Mouse (Mus musculus) thymus, adult 2 months (tissue): ENCODE results near the gene Ect2l.

Experiments used
- CTCF ChIP-seq: fragments of 200-500 bp; IDR thresholded peaks from 2 replicates; pipeline ENCODE4 v1.5.1; 2012; ENCODE audit warnings: mild to moderate bottlenecking, control low read depth, low read length, moderate library complexity, borderline replicate concordance; ENCODE audit not compliant: control insufficient read depth, poor library complexity, insufficient read depth; ENCODE audit errors: extremely low read depth
- POLR2A ChIP-seq: fragments of 200-500 bp; IDR thresholded peaks from 2 replicates; pipeline ENCODE4 v1.6.1; 2012; ENCODE audit warnings: mild to moderate bottlenecking, low read length, control low read depth, moderate library complexity; ENCODE audit not compliant: control insufficient read depth, poor library complexity, insufficient read depth; ENCODE audit errors: extremely low read depth

DNA sequence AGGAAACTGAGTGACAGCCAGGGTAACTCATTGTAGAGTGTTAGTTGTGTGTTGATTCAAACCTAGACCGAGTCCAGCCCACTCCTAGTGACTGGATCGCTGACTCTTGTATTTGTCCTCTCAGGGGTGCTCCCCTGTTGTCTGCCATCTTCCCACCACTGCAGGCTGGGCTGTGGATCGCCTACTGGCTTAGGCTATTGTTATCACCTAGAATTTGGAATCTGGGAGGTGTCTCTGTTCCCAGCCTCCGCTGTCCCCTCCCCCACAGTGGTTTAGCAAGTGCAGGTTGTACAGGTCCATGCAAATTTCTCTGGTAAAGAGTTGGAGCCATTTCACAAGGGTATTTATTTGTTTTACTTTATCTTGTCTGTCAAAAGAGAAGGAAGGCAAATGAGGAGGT lies 40.7 kb upstream of the Ect2l start:
- TF ChIP-seq CTCF (no peak), POLR2A (no peak)
